ENCODE assay signal across 14 mouse cellular contexts in the genomic region with DNA sequence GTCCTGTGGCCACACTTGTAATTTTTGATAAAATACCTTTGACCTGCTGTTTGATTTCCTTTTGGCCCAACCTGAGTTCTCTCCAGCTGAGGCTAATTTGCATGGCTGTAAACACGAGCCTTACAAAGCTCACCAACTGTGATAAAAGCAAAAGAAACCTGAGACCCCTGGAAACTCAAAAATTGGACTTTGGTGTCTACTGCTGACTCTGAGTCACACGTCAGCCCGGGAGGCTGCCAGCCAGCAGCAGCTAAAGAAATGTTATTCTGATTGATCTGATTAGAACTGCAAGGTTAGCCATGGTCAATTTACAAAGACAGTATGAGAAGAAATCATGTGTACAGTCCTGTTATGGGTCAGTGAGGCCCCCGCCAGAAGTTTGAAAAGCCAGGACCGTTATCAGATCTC.
DNase-seq lines count a peak whose midpoint lies in the region; ATAC-seq and TF ChIP-seq lines count a peak whose summit lies in the region.
"Had no signal": no experiment of that assay in that cellular context is flagged by ENCODE, and none has a peak within 500 bp of the region (broad histone marks: within the 10 kb centered on the region; RNA-seq: fewer than 3 reads in every experiment).

No protein-coding gene starts in this region.

- no peak for TF ChIP-seq EP300 in stomach, postnatal 0 days (optimal IDR thresholded peaks at IDR 0.05)

- H3K27ac ChIP-seq in hindbrain, embryonic 11.5 days (ENCODE audit: low read depth, low read length) = no peak overlapping the region
- no peak overlapping the region for H3K27ac ChIP-seq in hindbrain, embryonic 12.5 days
- peak overlapping the region; percentile 36; the same call in 1 of the 2 replicates for H3K27ac ChIP-seq in embryonic facial prominence, embryonic 10.5 days (replicated peaks)
- no peak overlapping the region for H3K27ac ChIP-seq in kidney, embryonic 14.5 days (ENCODE audit: low read depth, low read length)
- no peak overlapping the region; the same call in 1 of the 2 replicates for H3K27ac ChIP-seq in stomach, postnatal 0 days (replicated peaks)
- H3K27ac ChIP-seq: embryonic facial prominence, embryonic 15.5 days; liver, embryonic 15.5 days had no signal

- no peaks in the 10 kb centered on the region for H3K4me1 ChIP-seq in hindbrain, embryonic 11.5 days (replicated peaks; ENCODE audit: control insufficient read depth, insufficient read depth, low read length)
- peaks cover 5% of the 10 kb centered on the region for H3K4me1 ChIP-seq in hindbrain, embryonic 12.5 days
- peaks cover 20% of the 10 kb centered on the region for H3K4me1 ChIP-seq in embryonic facial prominence, embryonic 10.5 days
- peaks cover 3% of the 10 kb centered on the region; the same call in 1 of the 2 replicates for H3K4me1 ChIP-seq in kidney, embryonic 14.5 days (ENCODE audit: control insufficient read depth, insufficient read depth, low read length)
- H3K4me1 ChIP-seq in stomach, postnatal 0 days (replicated peaks; ENCODE audit: control insufficient read depth, insufficient read depth) = no peaks in the 10 kb centered on the region
- H3K4me1 ChIP-seq: embryonic facial prominence, embryonic 15.5 days; liver, embryonic 15.5 days had no signal

- H3K27me3 ChIP-seq in hindbrain, embryonic 11.5 days (ENCODE audit: control insufficient read depth, insufficient read depth, low read length) = no peaks in the 10 kb centered on the region
- H3K27me3 ChIP-seq in hindbrain, embryonic 12.5 days = no peaks in the 10 kb centered on the region
- no peaks in the 10 kb centered on the region for H3K27me3 ChIP-seq in embryonic facial prominence, embryonic 10.5 days (replicated peaks; ENCODE audit: low read depth, poor library complexity, severe bottlenecking)
- H3K27me3 ChIP-seq in kidney, embryonic 14.5 days (ENCODE audit: control insufficient read depth, insufficient read depth, low read length) = no peaks in the 10 kb centered on the region
- H3K27me3 ChIP-seq in stomach, postnatal 0 days (ENCODE audit: control insufficient read depth, insufficient read depth, low read length) = no peaks in the 10 kb centered on the region
- H3K27me3 ChIP-seq: embryonic facial prominence, embryonic 15.5 days; liver, embryonic 15.5 days had no signal

- H3K4me3 ChIP-seq in hindbrain, embryonic 11.5 days (ENCODE audit: low read depth, low read length) = no peak overlapping the region
- no peak overlapping the region for H3K4me3 ChIP-seq in hindbrain, embryonic 12.5 days
- H3K4me3 ChIP-seq in embryonic facial prominence, embryonic 10.5 days = no peak overlapping the region
- H3K4me3 ChIP-seq in kidney, embryonic 14.5 days (ENCODE audit: low read length) = no peak overlapping the region
- H3K4me3 ChIP-seq in stomach, postnatal 0 days (ENCODE audit: low read depth, low read length) = no peak overlapping the region
- H3K4me3 ChIP-seq: embryonic facial prominence, embryonic 15.5 days; liver, embryonic 15.5 days had no signal

- H3K9ac ChIP-seq in hindbrain, embryonic 11.5 days (ENCODE audit: low read depth, low read length) = no peak overlapping the region
- H3K9ac ChIP-seq in hindbrain, embryonic 12.5 days = no peak overlapping the region
- no peak overlapping the region for H3K9ac ChIP-seq in kidney, embryonic 14.5 days (ENCODE audit: low read depth, low read length)
- H3K9ac ChIP-seq in stomach, postnatal 0 days (ENCODE audit: low read length) = no peak overlapping the region
- H3K9ac ChIP-seq: embryonic facial prominence, embryonic 15.5 days; liver, embryonic 15.5 days had no signal

- H3K9me3 ChIP-seq in hindbrain, embryonic 11.5 days (ENCODE audit: control insufficient read depth, low read length) = no peaks in the 10 kb centered on the region
- H3K9me3 ChIP-seq in hindbrain, embryonic 12.5 days (replicated peaks) = no peaks in the 10 kb centered on the region
- no peaks in the 10 kb centered on the region for H3K9me3 ChIP-seq in embryonic facial prominence, embryonic 10.5 days
- H3K9me3 ChIP-seq in kidney, embryonic 14.5 days (ENCODE audit: control insufficient read depth, low read length) = no peaks in the 10 kb centered on the region
- H3K9me3 ChIP-seq in stomach, postnatal 0 days (ENCODE audit: control insufficient read depth, low read length) = no peaks in the 10 kb centered on the region
- H3K9me3 ChIP-seq: embryonic facial prominence, embryonic 15.5 days; liver, embryonic 15.5 days had no signal

- ATAC-seq in hindbrain, embryonic 11.5 days (ENCODE audit: low FRiP score) = no peak
- no peak for ATAC-seq in hindbrain, embryonic 12.5 days (ENCODE audit: low FRiP score)
- ATAC-seq in kidney, embryonic 14.5 days (ENCODE audit: low FRiP score, low TSS enrichment) = peak; percentile 67; the same call in 1 of the 2 replicates
- ATAC-seq in stomach, postnatal 0 days (ENCODE audit: low FRiP score, low TSS enrichment) = peak; percentile 70

- TF ChIP-seq CTCF in stomach, postnatal 0 days (IDR thresholded peaks at IDR 0.05; ENCODE audit: low read depth) = no peak

- H3K4me2 ChIP-seq in hindbrain, embryonic 11.5 days (replicated peaks; ENCODE audit: low read depth, low read length) = no peak overlapping the region
- no peak overlapping the region for H3K4me2 ChIP-seq in hindbrain, embryonic 12.5 days (replicated peaks)
- no peak overlapping the region for H3K4me2 ChIP-seq in kidney, embryonic 14.5 days (replicated peaks; ENCODE audit: low read depth, low read length)
- H3K4me2 ChIP-seq in stomach, postnatal 0 days (replicated peaks; ENCODE audit: low read depth) = no peak overlapping the region
- H3K4me2 ChIP-seq: embryonic facial prominence, embryonic 15.5 days; liver, embryonic 15.5 days had no signal

- WGBS in hindbrain, embryonic 11.5 days = 18% methylated on average over 5 of the region's 5 CpGs
- 15% methylated on average over 5 of the region's 5 CpGs for WGBS in hindbrain, embryonic 12.5 days
- WGBS in embryonic facial prominence, embryonic 10.5 days = 11% methylated on average over 5 of the region's 5 CpGs
- 11% methylated on average over 5 of the region's 5 CpGs for WGBS in kidney, embryonic 14.5 days
- WGBS in stomach, postnatal 0 days = 35% methylated on average over 5 of the region's 5 CpGs

- no peaks in the 10 kb centered on the region for H3K36me3 ChIP-seq in hindbrain, embryonic 11.5 days (ENCODE audit: control insufficient read depth, insufficient read depth, low read length)
- no peaks in the 10 kb centered on the region for H3K36me3 ChIP-seq in hindbrain, embryonic 12.5 days
- no peaks in the 10 kb centered on the region for H3K36me3 ChIP-seq in embryonic facial prominence, embryonic 10.5 days (replicated peaks)
- no peaks in the 10 kb centered on the region for H3K36me3 ChIP-seq in kidney, embryonic 14.5 days (ENCODE audit: control insufficient read depth, insufficient read depth, low read length)
- no peaks in the 10 kb centered on the region for H3K36me3 ChIP-seq in stomach, postnatal 0 days (ENCODE audit: control insufficient read depth, insufficient read depth, low read length)
- H3K36me3 ChIP-seq: embryonic facial prominence, embryonic 15.5 days; liver, embryonic 15.5 days had no signal

- DNase-seq in hindbrain, embryonic 11.5 days (ENCODE audit: low spot score) = peak; percentile 4
- DNase-seq in embryonic facial prominence, embryonic 10.5 days (ENCODE audit: low spot score) = peak; percentile 44
- peak; percentile 36 for DNase-seq in stomach, postnatal 0 days (ENCODE audit: low spot score)
- DNase-seq in ovary, postnatal 14 days (ENCODE audit: low spot score) = no peak
- no peak for DNase-seq in thymus, postnatal 36 days
- no peak for DNase-seq in ovary, adult 18-20 months (ENCODE audit: low spot score)
- DNase-seq: adrenal gland, postnatal 10 days; B cell, adult 2 months; cerebellum, adult 11 months; heart, postnatal 14 days had no signal

Comparison
In these comparisons a context has a peak if more than half of its experiments do, and no peak if none do; other contexts are left out.
1. ATAC-seq: peak in kidney, embryonic 14.5 days (single experiment) and stomach, postnatal 0 days (single experiment); none in hindbrain, embryonic 11.5 days (single experiment) and hindbrain, embryonic 12.5 days (single experiment).
2. DNase-seq: peak in hindbrain, embryonic 11.5 days (single experiment), embryonic facial prominence, embryonic 10.5 days (single experiment) and stomach, postnatal 0 days (single experiment); none in ovary, postnatal 14 days (single experiment), thymus, postnatal 36 days (0 of 2) and ovary, adult 18-20 months (single experiment).